Mouse (Mus musculus) hindbrain, embryonic 15.5 days (tissue): ENCODE results near the gene Cd82. TPM values are rescaled to one million over a fixed set of nuclear protein-coding genes. Genes with fewer than 3 reads are reported as not detected.

Source experiments
- ATAC-seq: fragments of 200-750 bp; cut with Nextera tagmentation; 2 replicates; pipeline ENCODE4 v1.8.0; 2017; ENCODE audit warnings: low read depth, moderate number of reproducible peaks, moderate TSS enrichment; ENCODE audit not compliant: low FRiP score
- H3K27ac ChIP-seq: fragments of 300-500 bp; sonication (generic); replicated peaks from 2 replicates; pipeline ENCODE4 v1.5.1; 2015; ENCODE audit warnings: mild to moderate bottlenecking, inconsistent platforms
- H3K27me3 ChIP-seq: fragments of 300-500 bp; sonication (generic); 2 replicates; pipeline ENCODE4 v1.6.1; 2015; ENCODE audit warnings: control low read depth, inconsistent platforms
- H3K36me3 ChIP-seq: fragments of 300-500 bp; sonication (generic); 2 replicates; pipeline ENCODE4 v1.6.1; 2015; ENCODE audit warnings: control low read depth, inconsistent platforms
- H3K4me1 ChIP-seq: fragments of 300-500 bp; sonication (generic); replicated peaks from 2 replicates; pipeline ENCODE4 v1.6.1; 2015; ENCODE audit warnings: control low read depth, inconsistent platforms
- H3K4me2 ChIP-seq: fragments of 300-500 bp; sonication (generic); 2 replicates; pipeline ENCODE4 v1.6.1; 2015; ENCODE audit warnings: moderate library complexity, mild to moderate bottlenecking, inconsistent platforms
- H3K4me3 ChIP-seq: fragments of 300-500 bp; sonication (generic); 2 replicates; pipeline ENCODE4 v1.5.1; 2015; ENCODE audit warnings: mild to moderate bottlenecking, inconsistent platforms
- H3K9ac ChIP-seq: fragments of 300-500 bp; sonication (generic); 2 replicates; pipeline ENCODE4 v1.6.1; 2015; ENCODE audit warnings: inconsistent platforms
- H3K9me3 ChIP-seq: fragments of 300-500 bp; sonication (generic); 2 replicates; pipeline ENCODE4 v1.6.1; 2016; ENCODE audit warnings: control low read depth, inconsistent platforms
- WGBS: fragments of 180-500 bp; shearing (Covaris S2); methylation state at CpG from one replicate; pipeline ENCODE4 v1.1.7; 2015; 5-methylcytosine and 5-hydroxymethylcytosine counted together
- polyA plus RNA-seq: library from polyadenylated mRNA; unstranded; fragments of >200 nt; fragmentation: Nextera tagmentation; extraction: Ambion mirVana; gene quantifications from 2 replicates; pipeline ENCODE4 v1.2.1, GENCODE M21; 2015

Gene Cd82
- polyA plus RNA-seq, 1 experiment from 2014 or later, result 25.5 TPM

DNA sequence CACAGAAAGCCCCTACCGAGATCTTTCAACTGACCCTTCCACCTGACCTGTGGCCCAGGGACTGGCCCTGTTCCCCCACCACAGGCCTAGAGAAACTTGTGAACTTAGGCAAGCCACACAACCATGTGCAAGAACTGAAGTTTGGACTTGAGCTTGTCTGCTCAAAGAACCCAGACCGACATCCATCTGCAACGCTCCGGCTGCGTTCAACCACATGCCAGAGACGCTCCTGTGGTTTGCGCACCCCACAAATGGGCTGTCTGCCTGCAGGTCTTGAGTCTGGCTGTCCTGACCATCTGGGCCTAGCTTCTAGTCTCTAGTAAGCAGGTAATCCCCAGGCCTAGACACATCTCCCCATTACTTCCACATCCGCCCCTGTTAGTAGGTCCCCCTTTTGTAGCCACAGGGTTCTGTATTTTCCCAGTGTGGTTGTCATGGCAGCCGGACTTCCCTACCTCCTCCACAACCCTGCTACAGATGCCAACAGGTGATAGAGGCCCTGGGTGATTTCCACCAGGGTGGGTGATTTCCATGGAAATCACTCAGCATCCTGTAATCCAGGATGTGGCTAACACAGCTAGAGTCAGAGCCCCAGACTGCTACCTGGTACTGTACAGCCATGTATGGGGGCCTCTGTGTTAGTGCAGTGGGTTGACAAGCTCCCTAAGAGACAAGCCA lies 38.5 kb downstream of the Cd82 start:
- no peak for ATAC-seq
- Histone ChIP-seq H3K4me1 (no peaks in the 10 kb centered on the region), H3K4me2 (no peak overlapping the region), H3K4me3 (no peak overlapping the region), H3K9me3 (no peaks in the 10 kb centered on the region), H3K27ac (no peak overlapping the region), H3K27me3 (no peaks in the 10 kb centered on the region), H3K9ac (no peak overlapping the region), H3K36me3 (no peaks in the 10 kb centered on the region)
- 94% methylated on average over 9 of the region's 9 CpGs for WGBS

DNA sequence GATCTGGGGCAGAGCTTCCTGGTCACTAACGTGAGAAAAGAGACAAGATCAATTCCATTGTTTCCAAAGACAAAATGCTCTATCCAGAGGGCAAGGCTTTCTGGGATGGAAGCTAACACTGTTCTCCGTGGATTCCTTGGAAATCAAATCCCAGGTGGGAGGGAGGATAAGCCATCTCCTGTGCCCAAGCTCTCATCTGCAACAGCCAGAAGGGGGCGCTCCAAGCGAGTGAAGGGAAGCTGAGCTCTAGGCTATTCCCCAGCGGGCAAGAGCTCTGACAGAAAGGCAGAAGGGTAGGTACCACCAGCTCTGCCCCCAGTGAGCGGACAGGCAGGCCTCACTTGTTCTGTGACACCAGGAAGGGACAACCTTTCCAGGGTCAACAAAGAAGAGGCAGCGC lies 41.6 kb downstream of the Cd82 start:
- Histone ChIP-seq H3K4me3 (no peak overlapping the region), H3K4me2 (no peak overlapping the region), H3K27me3 (no peaks in the 10 kb centered on the region), H3K4me1 (no peaks in the 10 kb centered on the region), H3K27ac (no peak overlapping the region), H3K36me3 (no peaks in the 10 kb centered on the region), H3K9ac (no peak overlapping the region), H3K9me3 (no peaks in the 10 kb centered on the region)
- 28% methylated on average over 7 of the region's 7 CpGs for WGBS
- ATAC-seq, result no peak

- Histone ChIP-seq H3K9ac (no peak overlapping the region), H3K9me3 (no peaks in the 10 kb centered on the region), H3K27ac (no peak overlapping the region), H3K4me2 (no peak overlapping the region), H3K4me1 (no peaks in the 10 kb centered on the region), H3K27me3 (no peaks in the 10 kb centered on the region), H3K36me3 (no peaks in the 10 kb centered on the region), H3K4me3 (no peak overlapping the region)
- WGBS, result 88% methylated on average over 12 of the region's 12 CpGs
- ATAC-seq, result no peak
These were observed 43.0 kb downstream of the Cd82 start for GRCm38 (mm10) chr2:93419971-93420370.

DNA sequence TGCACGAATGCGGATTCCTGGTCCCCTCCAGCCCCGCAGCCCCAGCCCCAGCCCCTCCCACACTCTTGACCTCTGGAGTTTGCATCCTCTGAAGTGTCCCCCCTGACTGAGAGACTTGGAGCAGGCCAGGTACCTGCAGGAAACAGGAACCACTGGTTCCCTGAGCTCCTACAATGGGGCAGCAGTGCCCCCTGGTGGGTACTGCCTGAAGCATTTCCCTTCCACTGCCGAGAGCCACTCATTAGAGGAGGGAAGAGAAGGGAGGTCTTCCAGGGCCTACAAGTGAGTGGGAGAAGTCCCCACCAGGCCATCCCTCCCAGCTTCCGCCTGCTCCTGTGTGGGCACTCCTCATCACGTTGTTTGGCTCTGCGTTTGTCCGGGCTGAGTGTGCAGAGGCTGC lies 44.5 kb downstream of the Cd82 start:
- Histone ChIP-seq H3K36me3 (no peaks in the 10 kb centered on the region), H3K4me3 (no peak overlapping the region), H3K27ac (no peak overlapping the region), H3K4me1 (no peaks in the 10 kb centered on the region), H3K27me3 (no peaks in the 10 kb centered on the region), H3K9ac (no peak overlapping the region), H3K4me2 (no peak overlapping the region), H3K9me3 (no peaks in the 10 kb centered on the region)
- WGBS, result 8% methylated on average over 8 of the region's 8 CpGs
- ATAC-seq, result peak; percentile 75

GRCm38 (mm10) chr2:93416874-93417709 lies 45.8 kb downstream of the Cd82 start:
- Histone ChIP-seq H3K4me2 (no peak overlapping the region), H3K27ac (no peak overlapping the region), H3K9me3 (no peaks in the 10 kb centered on the region), H3K27me3 (no peaks in the 10 kb centered on the region), H3K36me3 (no peaks in the 10 kb centered on the region), H3K9ac (no peak overlapping the region), H3K4me1 (0 out of 2 replicates have a peak, but pooled peaks cover 3% of the 10 kb centered on the region), H3K4me3 (no peak overlapping the region)
- ATAC-seq, result no peak
- 83% methylated on average over 12 of the region's 12 CpGs for WGBS

- Histone ChIP-seq H3K4me2 (no peak overlapping the region), H3K9me3 (no peaks in the 10 kb centered on the region), H3K4me1 (peaks cover 8% of the 10 kb centered on the region), H3K27ac (no peak overlapping the region), H3K9ac (no peak overlapping the region), H3K27me3 (no peaks in the 10 kb centered on the region), H3K36me3 (no peaks in the 10 kb centered on the region), H3K4me3 (no peak overlapping the region)
- ATAC-seq, result no peak
- 43% methylated on average over 5 of the region's 5 CpGs for WGBS
These were observed 47.7 kb downstream of the Cd82 start for GRCm38 (mm10) chr2:93415281-93415680.

- ATAC-seq, result no peak
- Histone ChIP-seq H3K27ac (no peak overlapping the region), H3K36me3 (no peaks in the 10 kb centered on the region), H3K27me3 (no peaks in the 10 kb centered on the region), H3K4me1 (peaks cover 8% of the 10 kb centered on the region), H3K4me3 (no peak overlapping the region), H3K9me3 (no peaks in the 10 kb centered on the region), H3K4me2 (no peak overlapping the region), H3K9ac (no peak overlapping the region)
- 87% methylated on average over 9 of the region's 9 CpGs for WGBS
These were observed 48.8 kb downstream of the Cd82 start for GRCm38 (mm10) chr2:93414163-93414562.

DNA sequence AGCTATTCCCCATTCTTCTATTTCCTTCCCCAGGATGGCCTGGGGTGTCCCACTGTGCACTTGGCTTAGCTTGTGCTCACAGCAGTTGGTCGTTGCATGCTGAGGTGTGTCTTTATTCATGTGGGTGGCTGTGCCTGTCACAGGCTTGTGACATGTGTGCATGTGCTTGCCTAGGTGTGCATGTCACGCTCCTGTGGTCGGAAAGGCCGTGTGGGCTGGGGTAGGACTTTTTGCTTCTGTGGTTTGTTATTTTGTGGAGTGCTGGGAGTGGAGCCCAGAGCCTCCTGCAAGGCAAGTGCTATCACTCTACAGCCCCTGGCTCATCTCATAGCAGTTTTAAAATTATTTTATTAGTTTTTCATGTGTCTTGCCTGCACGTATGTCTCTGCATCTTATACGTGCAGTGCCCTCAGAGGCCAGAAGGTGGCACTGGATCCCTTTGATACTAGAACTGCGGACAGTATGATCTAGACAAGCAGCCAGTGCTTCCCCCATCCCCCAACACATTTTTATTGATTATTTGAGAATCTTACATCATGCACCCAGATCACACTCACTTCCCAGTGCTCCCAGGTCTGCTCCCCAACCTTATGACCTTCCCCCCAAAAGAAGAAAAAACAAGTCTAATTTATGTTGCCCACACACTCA lies 49.4 kb downstream of the Cd82 start:
- Histone ChIP-seq H3K9me3 (no peaks in the 10 kb centered on the region), H3K36me3 (no peaks in the 10 kb centered on the region), H3K4me1 (peaks cover 8% of the 10 kb centered on the region), H3K27me3 (no peaks in the 10 kb centered on the region), H3K9ac (no peak overlapping the region), H3K4me3 (no peak overlapping the region), H3K4me2 (no peak overlapping the region), H3K27ac (no peak overlapping the region)
- 45% methylated on average over 7 of the region's 7 CpGs for WGBS
- ATAC-seq, result no peak

GRCm38 (mm10) chr2:93412101-93412500 lies 50.8 kb downstream of the Cd82 start:
- H3K27me3 ChIP-seq, result no peaks in the 10 kb centered on the region
- peaks cover 8% of the 10 kb centered on the region for H3K4me1 ChIP-seq
- no peak for ATAC-seq
- no peak overlapping the region for H3K9ac ChIP-seq
- H3K4me2 ChIP-seq, result no peak overlapping the region
- H3K4me3 ChIP-seq, result no peak overlapping the region
- H3K27ac ChIP-seq, result no peak overlapping the region
- H3K36me3 ChIP-seq, result no peaks in the 10 kb centered on the region
- 63% methylated on average over 4 of the region's 4 CpGs for WGBS
- H3K9me3 ChIP-seq, result no peaks in the 10 kb centered on the region

- Histone ChIP-seq H3K9me3 (no peaks in the 10 kb centered on the region), H3K4me1 (peaks cover 8% of the 10 kb centered on the region), H3K4me2 (no peak overlapping the region), H3K27ac (no peak overlapping the region), H3K4me3 (no peak overlapping the region), H3K9ac (no peak overlapping the region), H3K27me3 (no peaks in the 10 kb centered on the region), H3K36me3 (no peaks in the 10 kb centered on the region)
- ATAC-seq, result no peak
- 31% methylated on average over 12 of the region's 12 CpGs for WGBS
These were observed 51.9 kb downstream of the Cd82 start for GRCm38 (mm10) chr2:93410899-93411570.

GRCm38 (mm10) chr2:93405017-93405425 lies 57.9 kb downstream of the Cd82 start:
- Histone ChIP-seq H3K4me1 (peaks cover 3% of the 10 kb centered on the region; the same call in 1 of the 2 replicates), H3K27ac (no peak overlapping the region), H3K4me2 (no peak overlapping the region), H3K4me3 (no peak overlapping the region), H3K9ac (no peak overlapping the region), H3K27me3 (no peaks in the 10 kb centered on the region), H3K9me3 (no peaks in the 10 kb centered on the region), H3K36me3 (no peaks in the 10 kb centered on the region)
- peak; percentile 52 for ATAC-seq
- 45% methylated on average over 7 of the region's 7 CpGs for WGBS

GRCm38 (mm10) chr2:93404169-93404568 lies 58.8 kb downstream of the Cd82 start:
- H3K9me3 ChIP-seq, result no peaks in the 10 kb centered on the region
- H3K27me3 ChIP-seq, result no peaks in the 10 kb centered on the region
- no peak for ATAC-seq
- no peak overlapping the region for H3K4me3 ChIP-seq
- H3K36me3 ChIP-seq, result no peaks in the 10 kb centered on the region
- no peak overlapping the region for H3K4me2 ChIP-seq
- H3K4me1 ChIP-seq, result peaks cover 3% of the 10 kb centered on the region; the same call in 1 of the 2 replicates
- no peak overlapping the region for H3K9ac ChIP-seq
- H3K27ac ChIP-seq, result no peak overlapping the region
- WGBS, result 44% methylated on average over 4 of the region's 4 CpGs
